Mouse (Mus musculus) MEL (cell line): ENCODE measurements around the gene Lnx2. TPM values are rescaled to one million over a fixed set of nuclear protein-coding genes. Genes with fewer than 3 reads are reported as not detected.

Experiments used
- DNase-seq: peaks from one replicate; pipeline ENCODE4 v3.0.0; 2011; ENCODE audit warnings: low read depth, low spot score
- H3K27ac ChIP-seq: 2 replicates; pipeline ENCODE4 v1.5.1; 2012; ENCODE audit warnings: low read depth, mild to moderate bottlenecking, control low read depth, low read length, moderate library complexity; ENCODE audit not compliant: control insufficient read depth
- H3K27me3 ChIP-seq, 2 experiments: fragments of 150-350 bp in 1 of 2; sonication (generic) in 1 of 2; 2 replicates each; pipeline ENCODE4 v1.6.1; 2012; ENCODE audit warnings: low read length in 2 of 2, mild to moderate bottlenecking in 2 of 2, improper control_type of control experiment in 1 of 2, moderate library complexity in 1 of 2; ENCODE audit not compliant: insufficient read depth in 2 of 2, control insufficient read depth in 1 of 2
- H3K36me3 ChIP-seq, 2 experiments: 2 replicates each; pipeline ENCODE4 v1.6.1; 2012 to 2014; ENCODE audit warnings: low read length in 2 of 2, improper control_type of control experiment in 1 of 2, inconsistent platforms in 1 of 2, mild to moderate bottlenecking in 1 of 2; ENCODE audit not compliant: insufficient read depth in 2 of 2, control insufficient read depth in 1 of 2
- H3K4me1 ChIP-seq, 2 experiments: fragments of 150-350 bp in 1 of 2; sonication (generic) in 1 of 2; 2 replicates each; pipeline ENCODE4 v1.6.1; 2012; ENCODE audit warnings: low read length in 2 of 2, improper control_type of control experiment in 1 of 2, mild to moderate bottlenecking in 1 of 2; ENCODE audit not compliant: insufficient read depth in 2 of 2, control insufficient read depth in 1 of 2
- H3K4me3 ChIP-seq, 2 experiments: fragments of 150-350 bp in 1 of 2; sonication (generic) in 1 of 2; 2 replicates each; pipeline ENCODE4 v1.5.1; 2012; ENCODE audit warnings: low read depth in 2 of 2, low read length in 2 of 2, mild to moderate bottlenecking in 2 of 2, moderate library complexity in 2 of 2, control low read depth in 1 of 2, improper control_type of control experiment in 1 of 2; ENCODE audit not compliant: control insufficient read depth in 1 of 2, insufficient read depth in 1 of 2
- H3K79me2 ChIP-seq: 2 replicates; pipeline ENCODE4 v1.6.1; 2012; ENCODE audit warnings: mild to moderate bottlenecking, low read length, moderate library complexity; ENCODE audit not compliant: control insufficient read depth, poor library complexity, insufficient read depth
- H3K9ac ChIP-seq: 2 replicates; pipeline ENCODE4 v1.6.1; 2012; ENCODE audit warnings: low read depth, mild to moderate bottlenecking, control low read depth, low read length, moderate library complexity; ENCODE audit not compliant: control insufficient read depth, poor library complexity, severe bottlenecking
- H3K9me3 ChIP-seq: fragments of 150-350 bp; sonication (generic); replicated peaks from 2 replicates; pipeline ENCODE4 v1.6.1; 2012; ENCODE audit warnings: mild to moderate bottlenecking, low read length, improper control_type of control experiment, moderate library complexity; ENCODE audit not compliant: insufficient read depth
- CTCF ChIP-seq, 3 experiments: IDR thresholded peaks in 2 of 3; conservative IDR thresholded peaks in 1 of 3; 2 replicates each; pipeline ENCODE4 v1.5.1; 2011 to 2012; ENCODE audit warnings: low read length in 3 of 3, low read depth in 2 of 3, mild to moderate bottlenecking in 2 of 3, improper control_type of control experiment in 1 of 3, inconsistent platforms in 1 of 3, mixed read lengths in 1 of 3, moderate library complexity in 1 of 3; ENCODE audit not compliant: control insufficient read depth in 1 of 3, insufficient read depth in 1 of 3, poor library complexity in 1 of 3, severe bottlenecking in 1 of 3
- E2F4 ChIP-seq: IDR thresholded peaks from 2 replicates; pipeline ENCODE4 v1.6.1; 2011; ENCODE audit warnings: low read depth, low read length, improper control_type of control experiment, borderline replicate concordance
- ELF1 ChIP-seq: IDR thresholded peaks from 2 replicates; pipeline ENCODE4 v1.6.1; 2014; ENCODE audit warnings: low read depth, mild to moderate bottlenecking, inconsistent platforms, low read length, improper control_type of control experiment, moderate library complexity
- GATA1 ChIP-seq: IDR thresholded peaks from 2 replicates; pipeline ENCODE4 v1.6.1; 2011; ENCODE audit warnings: low read depth, low read length, improper control_type of control experiment
- HCFC1 ChIP-seq: IDR thresholded peaks from 2 replicates; pipeline ENCODE4 v1.6.1; 2012; ENCODE audit warnings: low read depth, mild to moderate bottlenecking, inconsistent platforms, low read length, improper control_type of control experiment, moderate library complexity
- KAT2A ChIP-seq: conservative IDR thresholded peaks from 2 replicates; pipeline ENCODE4 v1.6.1; 2012; ENCODE audit warnings: low read depth, low read length, improper control_type of control experiment, inconsistent platforms
- MAFK ChIP-seq: IDR thresholded peaks from 2 replicates; pipeline ENCODE4 v1.6.1; 2011; ENCODE audit warnings: low read depth, mild to moderate bottlenecking, low read length, improper control_type of control experiment, borderline replicate concordance
- MAX ChIP-seq: IDR thresholded peaks from 2 replicates; pipeline ENCODE4 v1.6.1; 2011; ENCODE audit warnings: low read length, improper control_type of control experiment
- MYC ChIP-seq: IDR thresholded peaks from 2 replicates; pipeline ENCODE4 v1.6.1; 2011; ENCODE audit warnings: low read depth, mild to moderate bottlenecking, low read length, improper control_type of control experiment, moderate library complexity
- NELFE ChIP-seq: IDR thresholded peaks from 2 replicates; pipeline ENCODE4 v1.6.1; 2011; ENCODE audit warnings: low read depth, low read length, improper control_type of control experiment
- NRF1 ChIP-seq: IDR thresholded peaks from 2 replicates; pipeline ENCODE4 v1.6.1; 2014; ENCODE audit warnings: low read depth, mild to moderate bottlenecking, inconsistent platforms, low read length, improper control_type of control experiment, moderate library complexity; ENCODE audit not compliant: poor library complexity, insufficient read depth, severe bottlenecking
- POLR2A ChIP-seq, 2 experiments: IDR thresholded peaks; 2 replicates each; pipeline ENCODE4 v1.6.1; 2011 to 2012; ENCODE audit warnings: low read length in 2 of 2, mild to moderate bottlenecking in 2 of 2, control low read depth in 1 of 2, improper control_type of control experiment in 1 of 2, low read depth in 1 of 2, moderate library complexity in 1 of 2; ENCODE audit not compliant: control insufficient read depth in 1 of 2, insufficient read depth in 1 of 2, poor library complexity in 1 of 2
- POLR2AphosphoS2 ChIP-seq: IDR thresholded peaks from 2 replicates; pipeline ENCODE4 v1.6.1; 2011; ENCODE audit warnings: low read length, improper control_type of control experiment
- POLR2AphosphoS5 ChIP-seq: IDR thresholded peaks from 2 replicates; pipeline ENCODE4 v1.6.1; 2012; ENCODE audit warnings: low read depth, borderline replicate concordance, mild to moderate bottlenecking, inconsistent platforms, low read length, moderate library complexity, mixed read lengths
- SIN3A ChIP-seq: IDR thresholded peaks from 2 replicates; pipeline ENCODE4 v1.6.1; 2012; ENCODE audit warnings: low read length, improper control_type of control experiment, inconsistent platforms
- SMC3 ChIP-seq: IDR thresholded peaks from 2 replicates; pipeline ENCODE4 v1.6.1; 2011; ENCODE audit warnings: low read depth, low read length, improper control_type of control experiment
- TAL1 ChIP-seq: IDR thresholded peaks from 2 replicates; pipeline ENCODE4 v1.6.1; 2012; ENCODE audit warnings: mild to moderate bottlenecking, inconsistent platforms, low read length, moderate library complexity, mixed read lengths
- TBP ChIP-seq: IDR thresholded peaks from 2 replicates; pipeline ENCODE4 v1.8.0; 2011; ENCODE audit warnings: low read depth, low read length, improper control_type of control experiment
- TCF12 ChIP-seq: IDR thresholded peaks from 2 replicates; pipeline ENCODE4 v1.6.1; 2014; ENCODE audit warnings: low read depth, mild to moderate bottlenecking, inconsistent platforms, low read length, improper control_type of control experiment, moderate library complexity
- UBTF ChIP-seq: IDR thresholded peaks from 2 replicates; pipeline ENCODE4 v1.6.1; 2012; ENCODE audit warnings: low read depth, mild to moderate bottlenecking, inconsistent platforms, low read length, improper control_type of control experiment, moderate library complexity, borderline replicate concordance; ENCODE audit not compliant: insufficient read depth
- ZNF384 ChIP-seq: IDR thresholded peaks from 2 replicates; pipeline ENCODE4 v1.6.1; 2012; ENCODE audit warnings: low read depth, mild to moderate bottlenecking, inconsistent platforms, low read length, improper control_type of control experiment
- polyA plus RNA-seq, 2 experiments: library from polyadenylated mRNA; stranded (reverse) in 1 of 2; unstranded in 1 of 2; fragments of >175 nt in 1 of 2; fragments of >200 nt in 1 of 2; gene quantifications; 2 replicates each; pipeline versions ENCODE4 v1.2.1 to v1.2.4; 2012; ENCODE audit warnings: low replicate concordance in 2 of 2, low read depth in 1 of 2; ENCODE audit not compliant: insufficient read length in 2 of 2, insufficient read depth in 1 of 2, missing spikeins in 1 of 2
- total RNA-seq: library from RNA; depleted of rRNA; stranded (reverse); fragments of 300-350 nt; gene quantifications from 2 replicates; pipeline ENCODE4 v1.2.3, GENCODE M21; 2012

The Lnx2 gene
- total and polyA plus RNA-seq, 3 experiments: 22.0 to 26.1 TPM; not detected in 1

DNA sequence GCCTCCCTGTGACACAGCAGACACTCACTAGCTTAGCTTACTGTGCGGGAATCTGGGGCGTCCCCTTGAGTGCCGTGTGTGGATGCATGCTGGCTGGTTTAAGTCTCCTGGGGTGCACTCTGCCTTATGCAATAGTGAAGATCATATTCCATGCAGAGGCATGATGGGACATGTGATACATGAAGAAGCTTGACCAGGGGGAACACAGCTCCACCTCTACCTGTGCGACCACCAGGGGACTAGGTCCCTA is 24.2 kb downstream of the Lnx2 start:
- no peak overlapping the region for H3K4me3 ChIP-seq
- no peak for DNase-seq
- no peak overlapping the region for H3K9ac ChIP-seq
- TF ChIP-seq SIN3A: no peak
- no peak for TF ChIP-seq POLR2AphosphoS5
- no peak for TF ChIP-seq MAFK
- no peak for TF ChIP-seq POLR2A (IDR thresholded peaks at IDR 0.05; ENCODE audit: control insufficient read depth in 1 of 2, insufficient read depth in 1 of 2, low read depth in 1 of 2, low read length in 2 of 2, poor library complexity in 1 of 2)
- no peak for TF ChIP-seq TBP
- TF ChIP-seq CTCF (IDR thresholded peaks at IDR 0.05 in 2 of 3, conservative IDR thresholded peaks at IDR 0.05 in 1 of 3; ENCODE audit: control insufficient read depth in 1 of 3, insufficient read depth in 1 of 3, low read depth in 2 of 3, low read length in 3 of 3, poor library complexity in 1 of 3, severe bottlenecking in 1 of 3): no peak
- no peak for TF ChIP-seq ZNF384
- no peak for TF ChIP-seq MYC
- no peak for TF ChIP-seq UBTF
- no peak for TF ChIP-seq NRF1
- no peaks in the 10 kb centered on the region for H3K27me3 ChIP-seq
- no peak overlapping the region for H3K27ac ChIP-seq
- H3K36me3 ChIP-seq: peaks cover 0 to 4% of the 10 kb centered on the region in 2 experiments; a peak in 3 of 4 replicates
- no peaks in the 10 kb centered on the region for H3K9me3 ChIP-seq
- peaks cover 3% of the 10 kb centered on the region in 2 experiments; a peak in 3 of 4 replicates for H3K4me1 ChIP-seq
- H3K79me2 ChIP-seq: peaks cover 48% of the 10 kb centered on the region

DNA sequence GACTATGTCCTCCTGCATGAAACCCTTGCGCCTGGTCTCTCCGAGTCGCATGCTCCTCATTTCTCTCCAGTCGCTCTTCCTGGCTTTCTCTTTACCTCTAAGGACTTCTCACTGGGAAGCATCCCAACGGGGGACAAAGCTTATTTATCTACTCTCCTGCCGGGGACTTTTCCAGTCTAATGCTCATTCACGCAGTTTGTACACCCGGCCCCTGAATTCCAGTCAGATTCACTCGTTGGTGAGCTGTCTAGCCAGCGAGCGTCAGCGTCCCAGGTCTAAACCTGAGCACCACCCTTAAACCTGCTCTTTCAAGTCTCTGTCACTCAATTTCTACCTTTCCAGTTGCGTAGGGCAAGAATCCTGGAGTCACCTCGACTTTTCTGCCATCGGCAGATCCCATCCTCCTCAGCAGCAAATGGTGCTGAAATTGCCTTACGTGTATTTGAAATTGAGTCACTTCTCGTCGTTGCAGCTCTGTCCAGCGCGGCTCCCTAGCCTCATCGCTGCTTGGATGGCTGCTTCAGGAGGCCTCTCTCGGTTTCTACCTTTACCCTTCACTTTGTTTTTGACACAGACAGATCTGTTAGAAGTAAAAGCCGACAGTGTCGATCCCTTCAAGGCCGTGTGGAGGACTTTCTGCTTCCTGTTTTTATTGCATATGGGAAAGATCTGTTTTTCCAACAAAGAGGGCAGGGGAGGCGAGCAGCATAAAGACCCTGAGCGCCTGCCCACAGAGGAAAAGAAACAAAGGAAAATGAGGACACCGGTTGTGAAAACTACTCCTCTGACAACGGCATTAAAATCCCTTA is 24.7 kb downstream of the Lnx2 start:
- H3K27ac ChIP-seq: no peak overlapping the region
- H3K4me3 ChIP-seq: no peak overlapping the region
- H3K27me3 ChIP-seq: no peaks in the 10 kb centered on the region
- H3K9me3 ChIP-seq: no peaks in the 10 kb centered on the region
- H3K9ac ChIP-seq: no peak overlapping the region
- DNase-seq: no peak
- peaks cover 0 to 4% of the 10 kb centered on the region in 2 experiments; a peak in 3 of 4 replicates for H3K36me3 ChIP-seq
- no peak for TF ChIP-seq MYC
- TF ChIP-seq TAL1: no peak
- TF ChIP-seq HCFC1: no peak
- peaks cover 3% of the 10 kb centered on the region in 2 experiments; a peak in 3 of 4 replicates for H3K4me1 ChIP-seq
- peaks cover 48% of the 10 kb centered on the region for H3K79me2 ChIP-seq

DNA sequence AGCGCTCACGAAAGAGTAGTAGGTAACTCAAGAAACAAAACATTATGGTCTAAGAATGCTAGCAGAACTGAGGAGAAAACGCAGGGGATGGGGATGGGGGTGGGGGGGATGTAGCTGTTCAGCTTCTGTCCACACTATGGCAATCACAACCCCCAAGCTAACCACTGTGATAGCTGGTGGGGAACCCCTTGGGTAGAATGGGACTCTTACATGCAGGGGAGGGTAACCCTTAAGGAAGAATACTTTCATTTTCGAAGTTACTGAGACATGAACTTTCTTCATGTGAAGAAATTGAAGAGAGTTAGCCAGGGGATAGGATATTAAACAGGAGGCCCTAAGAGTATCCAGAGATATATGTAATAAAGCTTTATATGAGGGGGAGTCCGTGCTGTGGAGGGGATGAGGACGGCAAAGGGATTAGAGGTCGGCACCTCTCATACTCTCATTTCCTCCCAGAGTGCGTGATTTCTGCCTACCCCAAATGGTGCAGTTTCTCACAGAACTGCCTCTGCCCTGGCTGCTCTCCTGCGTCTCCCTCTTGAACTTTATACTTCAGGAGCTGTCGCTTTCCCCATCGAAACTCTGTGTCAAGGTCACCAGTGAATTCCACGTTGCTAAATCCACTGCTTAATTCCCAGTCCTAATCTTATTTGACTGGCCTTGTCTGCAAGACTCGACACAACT is 25.4 kb downstream of the Lnx2 start:
- no peak for DNase-seq
- H3K36me3 ChIP-seq: peaks cover 0 to 4% of the 10 kb centered on the region in 2 experiments; a peak in 3 of 4 replicates
- TF ChIP-seq ELF1: no peak
- TF ChIP-seq SMC3: no peak
- no peak for TF ChIP-seq POLR2AphosphoS5
- TF ChIP-seq MYC: no peak
- no peak for TF ChIP-seq MAX
- TF ChIP-seq SIN3A: no peak
- no peak for TF ChIP-seq E2F4
- TF ChIP-seq POLR2A (IDR thresholded peaks at IDR 0.05; ENCODE audit: control insufficient read depth in 1 of 2, insufficient read depth in 1 of 2, low read depth in 1 of 2, low read length in 2 of 2, poor library complexity in 1 of 2): no peak
- TF ChIP-seq TBP: no peak
- no peak for TF ChIP-seq GATA1
- TF ChIP-seq TCF12: no peak
- TF ChIP-seq KAT2A: no peak
- no peak for TF ChIP-seq POLR2AphosphoS2
- TF ChIP-seq NELFE: no peak
- H3K27me3 ChIP-seq: no peaks in the 10 kb centered on the region
- H3K4me1 ChIP-seq: peaks cover 3% of the 10 kb centered on the region in 2 experiments; a peak in 3 of 4 replicates
- peaks cover 47% of the 10 kb centered on the region for H3K79me2 ChIP-seq
- H3K4me3 ChIP-seq: no peak overlapping the region
- H3K9ac ChIP-seq: no peak overlapping the region
- no peaks in the 10 kb centered on the region for H3K9me3 ChIP-seq
- H3K27ac ChIP-seq: no peak overlapping the region
